Mouse (Mus musculus) ovary, postnatal 14 days (tissue): Measurements from ENCODE around the gene Accsl.

Source experiments
- DNase-seq: peaks from one replicate; pipeline ENCODE4 v3.0.0; 2022; ENCODE audit warnings: low spot score

The Accsl gene

GRCm38 (mm10) chr2:93874227-93874514 is 5.2 kb upstream of the Accsl start:
- DNase-seq = no peak

DNA sequence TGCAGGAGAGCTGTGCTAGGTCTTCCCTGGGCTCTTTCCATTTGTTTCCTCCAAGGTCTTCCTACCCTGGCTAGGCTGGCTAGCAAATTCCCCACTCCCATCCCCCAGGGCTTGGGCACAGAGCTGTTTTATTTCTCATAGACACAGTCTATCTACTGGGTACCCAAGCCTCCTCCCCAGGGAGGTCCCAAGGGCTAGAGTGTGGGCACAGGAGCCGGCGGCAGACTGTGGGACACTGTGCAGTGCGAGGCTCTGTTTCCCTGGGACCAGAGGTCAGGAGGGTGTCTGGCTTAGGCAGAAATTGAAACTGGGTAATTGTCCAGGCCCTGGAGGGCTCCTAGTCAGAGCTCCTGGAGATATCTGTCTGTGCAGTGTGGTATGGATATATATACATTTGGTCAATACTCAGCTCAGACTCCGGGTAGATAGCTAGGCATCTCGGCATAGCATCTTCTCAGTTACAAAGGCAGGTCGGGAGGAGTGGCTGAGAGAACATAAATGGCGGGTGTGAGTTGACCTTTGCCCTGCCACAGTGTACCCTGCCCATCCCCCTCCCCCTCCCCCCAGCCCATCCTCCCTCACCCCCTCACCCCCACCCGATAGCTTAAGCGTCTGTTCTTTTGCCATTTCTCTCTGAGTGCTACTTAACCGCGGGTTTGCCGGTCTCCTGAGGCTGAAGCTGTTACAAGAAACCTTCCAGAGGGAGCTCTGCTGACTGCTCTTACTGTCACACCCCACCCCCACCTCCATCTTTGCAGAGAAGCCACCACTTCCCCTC is 4.7 kb upstream of the Accsl start:
- no peak for DNase-seq

DNA sequence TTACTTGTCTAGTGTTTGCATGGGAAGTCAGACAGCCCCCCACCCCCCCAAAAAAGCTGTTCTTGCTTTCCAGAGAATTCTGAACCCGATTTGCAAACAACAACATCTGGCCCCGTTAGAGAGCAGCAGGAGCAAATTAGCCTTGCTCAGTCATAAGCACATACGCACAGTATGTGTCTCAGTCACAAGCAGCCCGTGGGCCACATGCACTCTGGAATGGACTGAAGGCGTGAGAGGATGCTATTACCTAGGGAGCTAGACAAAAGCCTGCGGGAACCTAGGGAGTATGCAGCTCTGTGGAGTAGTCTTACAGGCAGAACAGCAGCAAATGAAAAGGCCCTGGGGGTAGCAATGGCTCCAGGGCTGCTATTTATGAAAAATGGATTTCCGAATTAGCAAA is 3.3 kb upstream of the Accsl start:
- DNase-seq = no peak

- DNase-seq = no peak
These were observed 2.5 kb upstream of the Accsl start for GRCm38 (mm10) chr2:93871411-93871925.

- DNase-seq = peak; percentile 62
These were observed 1.9 kb upstream of the Accsl start for GRCm38 (mm10) chr2:93870842-93871241.

DNA sequence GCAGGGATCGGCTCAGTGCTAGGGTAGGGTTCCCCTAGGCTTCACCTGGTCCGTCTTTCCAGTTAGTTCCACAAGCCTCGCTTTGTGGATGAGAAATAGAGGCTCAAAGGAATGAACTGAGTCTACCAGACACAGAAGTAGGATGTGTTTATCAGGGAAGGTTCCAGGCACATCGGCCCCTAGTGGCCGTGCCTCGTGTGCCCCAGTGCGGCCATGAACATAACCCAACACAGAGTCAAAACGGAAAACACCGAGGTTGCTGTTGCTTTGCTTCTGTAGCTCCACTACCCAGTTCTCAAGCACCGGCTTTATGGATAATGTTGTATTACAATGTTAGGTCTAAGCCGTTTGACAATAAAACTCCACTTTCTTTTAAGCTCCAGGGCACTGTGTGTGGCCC is 391 bp downstream of the Accsl start:
- DNase-seq = no peak

GRCm38 (mm10) chr2:93863229-93863628 is 5.7 kb downstream of the Accsl start:
- DNase-seq = no peak

GRCm38 (mm10) chr2:93858845-93859244 is 10.1 kb downstream of the Accsl start:
- DNase-seq = no peak

DNA sequence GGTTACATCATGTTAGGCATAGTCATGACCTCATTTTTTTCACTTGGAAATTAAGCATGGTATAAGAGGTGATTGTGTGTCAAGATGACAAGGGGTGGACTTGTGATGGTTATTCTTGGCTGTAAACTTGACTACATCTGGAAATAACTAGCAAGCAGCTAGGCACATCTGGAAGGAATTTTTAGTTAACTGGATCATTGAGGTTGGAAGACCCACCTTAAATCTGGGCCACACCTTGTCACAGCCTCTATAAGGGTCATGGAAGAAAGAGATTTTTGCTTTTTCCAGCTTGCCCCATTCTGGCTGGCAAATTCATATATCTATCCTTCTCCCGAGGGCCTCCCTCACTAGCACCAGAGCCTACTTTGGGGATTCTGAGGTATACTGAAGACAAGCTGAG is 17.7 kb downstream of the Accsl start:
- DNase-seq = no peak

GRCm38 (mm10) chr2:93850317-93850944 is 18.5 kb downstream of the Accsl start:
- DNase-seq = no peak

GRCm38 (mm10) chr2:93849505-93850089 is 19.4 kb downstream of the Accsl start, which contains the start of gene Accs:
Accs (minus strand) TSS chr2:93849943.
- peak; percentile 60 for DNase-seq

- no peak for DNase-seq
These were observed 27.6 kb downstream of the Accsl start for GRCm38 (mm10) chr2:93841349-93841748.

DNA sequence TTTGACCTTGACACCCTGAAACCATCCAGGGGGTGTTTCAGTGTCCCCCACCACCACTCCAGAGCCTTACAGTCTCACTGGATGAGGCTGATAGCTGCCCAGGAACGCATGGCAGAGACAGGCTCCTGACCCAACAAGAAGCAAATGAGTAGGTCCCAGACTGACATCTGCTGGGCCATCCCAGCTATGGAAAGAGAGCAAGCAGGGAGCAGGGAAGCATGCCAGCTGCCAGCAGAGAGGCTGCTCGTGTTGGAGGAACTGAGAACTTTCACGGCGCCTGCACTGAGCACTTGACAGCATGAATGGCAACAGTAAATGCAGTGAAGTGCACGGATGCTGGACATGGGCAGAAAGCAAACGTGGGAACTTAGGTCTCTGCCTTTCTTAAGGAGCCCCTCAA is 28.8 kb downstream of the Accsl start:
- no peak for DNase-seq

DNA sequence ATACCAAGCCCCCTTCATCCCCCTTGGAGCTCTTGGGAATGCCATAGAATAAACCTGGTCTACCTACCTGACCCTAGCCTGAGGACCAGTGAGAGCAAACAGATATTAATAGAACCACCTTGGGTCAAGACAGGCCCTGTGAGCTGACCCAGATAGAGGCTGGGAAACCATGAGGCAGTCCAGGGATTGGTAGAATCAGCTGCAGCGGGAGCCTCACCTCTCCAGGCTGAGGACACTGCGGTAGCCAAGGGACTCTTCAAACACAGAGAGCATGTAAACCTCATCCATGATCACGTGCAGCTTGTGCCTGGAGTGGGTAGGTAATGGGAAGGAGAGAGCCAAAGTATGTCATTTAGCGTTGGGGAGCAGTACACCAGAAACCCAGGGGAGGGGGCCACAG is 30.0 kb downstream of the Accsl start:
- no peak for DNase-seq

DNA sequence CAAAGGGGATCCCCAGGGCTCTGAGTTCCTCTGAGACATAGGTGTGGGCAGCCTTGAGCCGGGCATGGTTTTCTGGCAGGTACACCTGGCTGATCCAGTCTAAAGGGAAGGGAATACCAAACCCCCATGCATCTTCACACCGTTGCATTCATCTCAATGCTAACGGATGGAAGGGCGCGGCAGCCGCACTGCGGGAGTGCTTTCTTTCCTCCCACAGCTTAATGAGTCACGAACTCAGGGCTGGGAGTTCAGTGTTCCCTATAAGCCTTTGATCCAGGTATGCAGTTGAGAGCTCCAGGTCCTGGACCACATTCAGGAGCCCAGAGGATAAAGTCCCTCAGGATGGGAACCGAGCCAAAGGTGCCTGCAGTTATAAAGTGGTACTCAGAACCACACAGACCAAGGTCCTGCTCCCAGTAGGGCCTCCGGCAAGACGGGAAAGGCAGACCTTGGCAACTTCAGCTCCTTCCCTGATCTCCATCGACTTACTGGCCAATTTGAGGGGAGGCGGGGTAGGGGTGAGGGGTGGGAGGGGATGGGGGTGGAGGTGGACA is 32.6 kb downstream of the Accsl start:
- no peak for DNase-seq

DNA sequence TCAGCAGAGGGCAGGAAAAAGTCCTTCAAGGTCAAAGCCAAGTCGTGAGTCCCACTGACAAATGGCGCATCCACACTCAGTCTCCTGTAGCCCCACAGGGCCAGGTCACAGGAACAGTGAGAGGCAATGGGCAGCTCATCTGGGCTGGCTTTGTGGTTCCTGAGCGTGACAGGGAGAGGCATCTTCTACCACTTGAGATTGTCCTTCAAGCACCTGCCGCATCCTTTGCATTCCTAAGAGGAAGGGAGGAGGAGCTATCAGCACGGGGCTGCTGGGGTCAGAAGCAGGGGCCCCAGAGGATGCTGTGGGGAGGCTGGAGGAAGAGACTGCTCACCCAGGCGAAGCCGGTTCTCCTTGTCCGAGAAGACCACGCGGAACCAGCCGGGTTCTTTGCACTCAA is 33.4 kb downstream of the Accsl start:
- DNase-seq = no peak

- DNase-seq = peak; percentile 61
These were observed 45.4 kb downstream of the Accsl start for GRCm38 (mm10) chr2:93823519-93823918.

DNA sequence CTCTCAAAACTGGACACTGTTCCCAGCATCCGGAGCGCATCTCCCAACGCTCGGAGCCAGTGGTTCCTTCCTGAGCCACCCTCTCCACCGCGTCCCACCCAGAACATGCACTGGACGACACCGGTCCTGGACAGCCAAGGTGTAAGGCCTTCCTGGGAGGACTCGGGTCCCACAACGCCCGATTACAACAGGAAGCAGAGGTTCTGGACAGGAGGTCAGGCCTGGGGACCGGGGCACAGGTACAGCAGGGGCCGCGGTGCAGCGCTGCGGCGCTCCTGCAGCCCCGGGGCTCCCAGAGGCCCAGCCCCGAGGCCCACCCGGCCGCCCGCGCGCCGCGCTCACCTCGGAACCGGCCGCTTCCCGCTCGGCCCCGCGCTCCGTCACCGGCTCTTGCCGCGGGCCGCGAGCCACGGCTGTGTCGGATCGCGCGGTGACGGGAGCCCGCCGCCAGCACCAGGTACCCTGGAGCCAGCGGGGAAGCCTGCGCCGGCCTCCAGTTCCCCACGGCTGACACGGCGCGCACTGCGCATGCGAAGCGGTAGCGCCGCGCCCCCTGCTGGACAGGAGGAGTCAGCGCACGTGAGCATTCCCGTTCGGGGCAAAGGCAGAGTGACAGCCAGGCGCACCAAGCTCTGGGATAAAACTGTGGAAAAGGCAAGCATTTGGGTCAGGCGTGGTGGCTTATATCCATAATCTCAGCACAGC is 46.8 kb downstream of the Accsl start, which contains the start of gene Ext2:
Ext2 (minus strand) TSS at position 524 of the 705 bp plus-strand sequence.
- peak; percentile 93 for DNase-seq

GRCm38 (mm10) chr2:93817791-93818190 is 51.2 kb downstream of the Accsl start:
- DNase-seq = no peak

DNA sequence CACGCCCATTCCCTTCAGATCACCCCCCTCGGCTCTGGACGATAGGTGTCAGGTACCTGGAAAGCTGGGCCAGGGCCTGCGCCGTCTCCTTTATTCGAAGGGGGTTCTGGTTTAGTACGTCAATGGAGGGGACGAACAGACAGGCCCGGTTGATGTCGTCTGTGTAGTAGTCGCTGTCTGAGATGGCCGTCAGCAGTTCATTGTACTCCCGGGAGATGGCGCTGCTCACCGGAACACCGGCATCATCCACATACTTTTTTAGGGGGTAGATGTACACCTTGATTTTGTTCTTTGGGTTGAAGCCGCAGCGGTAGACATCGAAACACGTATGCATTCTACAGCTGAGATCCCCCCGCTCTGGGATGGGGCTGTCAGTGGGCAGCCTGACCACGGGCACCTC is 55.6 kb downstream of the Accsl start:
- DNase-seq = no peak

GRCm38 (mm10) chr2:93811812-93812211 is 57.1 kb downstream of the Accsl start:
- DNase-seq = peak; percentile 51

DNA sequence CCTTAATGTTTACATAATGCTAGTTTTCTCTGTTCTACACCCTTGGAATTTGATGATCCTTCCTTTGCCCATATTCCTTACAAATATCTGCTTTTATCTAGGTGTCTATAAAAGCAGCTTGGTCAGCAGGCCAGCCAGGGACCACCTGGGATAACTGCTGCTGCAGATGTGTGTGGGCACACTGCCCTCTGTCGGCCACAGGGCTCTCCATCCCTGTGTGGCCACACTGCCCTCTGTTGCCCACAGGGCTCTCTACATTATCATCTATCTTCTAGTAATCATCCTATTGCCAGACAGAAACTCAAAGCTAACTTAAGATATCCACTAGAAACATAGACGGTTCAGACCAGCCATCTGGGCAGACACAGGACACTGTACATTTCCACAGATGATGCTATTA is 59.0 kb downstream of the Accsl start:
- DNase-seq = no peak
